Mouse (Mus musculus) adrenal gland, postnatal 36 days (tissue): ENCODE data around the gene Gbx1. TPM values are rescaled to one million over a fixed set of nuclear protein-coding genes. Genes with fewer than 3 reads are reported as not detected.

ENCODE experiments used
- DNase-seq, 2 experiments: peaks; one replicate each; pipeline ENCODE4 v3.0.0; 2021; ENCODE audit warnings: mixed read lengths in 1 of 2
- total RNA-seq, 2 experiments: library from RNA; stranded (reverse); gene quantifications; 2 replicates each; pipeline ENCODE4 v1.2.3; 2021

Gene Gbx1
- total RNA-seq, 2 experiments from 2014 or later: not detected

DNA sequence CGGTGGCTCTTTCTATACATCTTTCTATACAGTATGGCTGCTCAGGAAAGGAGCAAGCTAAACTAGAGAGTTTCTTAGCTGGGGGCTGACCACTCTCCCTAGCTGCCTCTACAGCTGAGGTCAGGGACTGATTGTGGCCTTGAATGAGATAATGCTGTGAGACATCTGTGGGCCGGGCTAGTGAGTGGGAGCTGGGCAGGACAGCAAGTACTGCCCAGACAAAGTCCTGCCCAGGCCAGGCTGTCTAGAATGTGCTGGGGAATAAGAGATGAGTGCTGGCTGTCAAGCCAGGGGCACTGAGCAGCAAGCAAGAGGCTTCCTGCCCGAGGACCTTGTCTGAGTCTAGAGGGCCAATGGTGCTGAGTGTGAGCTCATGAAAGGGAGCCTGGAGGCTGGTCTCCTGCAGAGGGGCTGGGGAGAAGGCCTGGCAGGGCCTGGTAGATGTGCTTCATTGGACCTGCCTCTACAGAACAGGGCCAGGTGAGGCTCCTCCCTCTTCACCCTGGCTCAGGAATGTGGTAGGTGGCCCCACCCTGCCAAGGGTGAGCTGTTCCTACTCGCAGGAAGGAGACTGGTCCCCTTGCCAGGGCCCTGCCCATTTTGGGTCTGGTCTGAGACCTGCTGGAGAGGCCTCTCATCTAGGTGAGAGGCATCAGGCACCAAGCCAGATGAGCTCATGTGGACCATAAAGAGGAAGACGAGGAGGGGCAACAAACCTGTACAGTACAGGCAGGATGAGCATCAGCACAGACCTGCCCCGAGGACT, 51.3 kb downstream of the Gbx1 start:
- DNase-seq: peak; percentile 81 to 84

DNA sequence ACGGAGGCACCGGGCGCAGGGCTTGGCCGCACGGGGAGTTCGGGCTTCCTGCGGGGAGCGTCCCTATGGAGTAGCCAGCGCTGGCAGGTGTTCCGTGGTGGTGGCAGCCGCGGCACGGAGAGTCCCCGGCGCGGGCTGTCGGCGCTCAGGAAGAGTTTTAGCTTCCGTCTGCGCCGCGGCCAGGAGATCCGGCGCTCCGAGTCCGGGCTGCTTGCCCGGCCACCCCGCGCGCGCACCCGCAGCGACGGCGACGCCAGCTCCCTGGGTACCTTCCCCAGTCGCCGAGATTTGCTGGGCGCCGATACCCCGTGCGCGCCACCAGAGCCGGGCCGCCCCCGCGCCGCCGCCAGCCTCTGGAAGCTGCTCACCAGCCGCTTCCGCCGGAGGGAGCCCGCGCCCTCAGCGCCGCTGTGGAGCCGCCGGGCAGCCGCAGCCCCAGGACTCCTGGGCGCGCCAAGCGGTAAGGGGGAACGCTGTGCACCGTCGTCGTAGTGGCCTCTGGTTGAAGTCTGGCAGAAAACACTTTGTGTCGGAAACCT, 52.2 kb downstream of the Gbx1 start:
- DNase-seq: peak; percentile 81 to 85

DNA sequence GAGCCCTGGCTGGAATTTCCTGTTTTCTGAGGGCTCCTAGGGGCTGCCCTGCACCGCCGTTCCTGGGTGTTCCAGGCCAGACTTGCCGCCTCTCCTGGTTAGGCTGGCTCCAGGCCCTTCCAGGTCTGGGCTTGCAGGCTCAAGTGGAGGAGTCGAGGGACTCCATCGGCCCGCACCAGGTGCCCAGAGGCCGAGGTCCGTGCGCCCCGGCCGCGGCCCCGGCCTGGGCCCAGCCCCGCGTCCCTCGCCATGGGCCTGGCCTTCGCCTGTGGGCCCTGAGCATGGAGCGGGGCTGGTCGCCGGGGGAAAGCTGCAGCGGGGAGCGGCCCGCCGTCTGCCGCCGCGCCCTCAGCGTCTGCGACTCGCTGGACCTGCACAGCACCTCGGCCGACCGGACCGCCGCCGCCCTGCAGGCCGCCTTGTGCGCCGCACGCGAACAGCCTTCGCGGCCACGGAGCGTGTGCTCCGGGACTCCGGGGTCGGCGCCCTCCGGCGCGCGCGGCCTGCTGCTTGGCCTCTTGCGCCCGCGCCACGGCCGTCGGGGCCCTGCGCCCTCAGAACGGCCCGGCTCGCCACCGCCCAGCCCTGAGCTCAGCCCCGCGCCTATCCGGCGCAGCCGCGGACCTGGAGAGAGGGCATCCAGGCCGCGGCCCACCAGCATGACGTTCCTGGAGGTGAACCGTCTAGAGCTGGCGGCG, 52.8 kb downstream of the Gbx1 start:
- peak; percentile 45 to 58 for DNase-seq

DNA sequence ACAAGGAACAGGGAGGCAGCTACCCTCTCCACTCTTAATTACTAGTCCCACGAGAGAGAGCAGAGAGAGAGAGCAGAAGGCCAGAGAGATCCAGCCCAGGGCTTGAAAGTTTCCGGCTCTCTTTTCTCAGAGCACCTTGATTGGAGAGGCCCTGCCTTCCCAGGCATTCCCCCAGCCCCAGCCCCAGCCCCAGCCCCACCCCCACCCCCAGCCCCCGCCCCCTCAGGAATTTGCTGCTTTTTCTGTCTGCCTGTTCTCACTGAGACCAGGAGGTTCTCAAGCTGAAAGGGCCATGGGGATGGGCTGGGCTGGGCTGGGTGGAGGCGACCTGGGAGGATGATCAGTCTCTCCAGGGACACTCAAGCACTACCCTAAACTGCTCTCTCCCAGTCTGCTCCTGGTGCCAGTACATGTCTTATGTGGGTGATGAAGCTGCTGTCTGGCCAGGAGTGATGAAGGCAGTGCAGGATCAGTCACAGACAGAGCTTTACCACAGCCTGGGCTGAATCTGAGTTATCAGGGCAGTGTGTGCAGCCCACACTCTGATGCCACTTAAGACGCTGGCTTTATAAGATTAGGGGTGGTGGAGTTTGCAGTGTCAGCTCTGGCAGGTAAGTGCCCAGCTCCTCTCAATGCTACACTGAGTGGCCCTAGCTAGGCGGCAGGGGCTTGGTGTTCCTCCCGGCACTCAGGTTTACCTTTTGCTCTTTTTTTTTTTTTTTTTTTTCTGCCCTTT, 54.0 kb downstream of the Gbx1 start:
- no peak for DNase-seq

DNA sequence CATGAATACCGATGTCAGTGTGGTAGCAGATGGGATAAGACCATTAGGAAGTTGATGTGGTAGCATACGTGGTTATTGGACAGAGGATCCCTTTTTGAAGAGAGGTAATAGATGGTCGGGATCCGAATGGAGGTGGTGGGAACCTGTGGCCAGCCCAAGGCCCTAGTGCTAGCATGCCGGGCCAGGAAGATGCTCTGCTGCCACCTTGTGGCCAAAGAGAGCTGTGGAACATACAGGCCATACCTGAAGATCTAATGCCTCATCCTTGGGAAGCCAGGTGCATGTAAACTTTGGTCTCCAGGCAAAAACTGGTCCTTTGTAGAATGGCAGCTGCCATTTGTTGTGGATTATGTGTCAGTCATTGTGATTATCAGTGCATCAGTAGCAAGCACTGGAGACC, 56.4 kb downstream of the Gbx1 start:
- DNase-seq: peak; percentile 81 to 89

DNA sequence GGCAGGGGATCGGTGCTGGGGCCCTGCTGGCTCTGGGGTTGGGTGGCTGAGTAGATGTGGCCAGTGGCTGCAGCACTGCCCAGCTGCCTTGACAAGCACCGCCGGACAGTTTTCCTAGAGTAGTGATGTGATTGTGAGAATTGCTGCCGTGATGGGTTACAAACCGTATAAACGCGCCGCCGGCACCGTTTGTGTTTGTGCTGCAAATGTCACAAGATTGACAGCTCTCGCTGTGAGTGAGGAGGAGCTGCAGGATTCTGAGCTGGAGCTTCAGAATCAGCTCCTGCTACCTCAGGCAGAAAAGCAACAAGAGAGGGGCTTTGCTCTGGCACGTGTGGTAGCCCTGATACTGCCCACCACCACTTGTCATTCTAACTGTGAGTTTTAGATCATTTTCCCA, 60.2 kb downstream of the Gbx1 start:
- DNase-seq: no peak

DNA sequence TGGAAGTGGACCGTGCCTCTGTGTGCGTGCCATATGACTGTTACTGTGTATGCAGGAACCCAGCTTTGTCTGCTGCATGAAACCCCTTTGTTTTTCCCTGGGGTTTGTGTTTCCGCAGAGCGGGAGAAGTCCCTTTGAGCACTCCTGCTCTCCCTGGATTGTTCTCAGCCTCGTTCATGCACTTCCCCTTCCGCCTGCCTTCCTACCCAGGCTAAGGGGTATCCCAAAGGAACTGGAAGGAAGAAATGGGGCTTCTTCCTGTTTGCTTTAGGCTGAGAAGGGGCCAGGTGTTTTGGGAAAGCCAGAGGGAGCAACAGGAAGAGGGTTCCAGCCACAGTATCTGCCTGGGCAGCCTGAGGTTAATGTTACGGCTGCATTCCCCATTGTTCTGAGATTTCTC, 71.4 kb downstream of the Gbx1 start:
- no peak for DNase-seq

GRCm38 (mm10) chr5:24455076-24455475, 71.9 kb downstream of the Gbx1 start:
- DNase-seq: peak; percentile 59 to 62

DNA sequence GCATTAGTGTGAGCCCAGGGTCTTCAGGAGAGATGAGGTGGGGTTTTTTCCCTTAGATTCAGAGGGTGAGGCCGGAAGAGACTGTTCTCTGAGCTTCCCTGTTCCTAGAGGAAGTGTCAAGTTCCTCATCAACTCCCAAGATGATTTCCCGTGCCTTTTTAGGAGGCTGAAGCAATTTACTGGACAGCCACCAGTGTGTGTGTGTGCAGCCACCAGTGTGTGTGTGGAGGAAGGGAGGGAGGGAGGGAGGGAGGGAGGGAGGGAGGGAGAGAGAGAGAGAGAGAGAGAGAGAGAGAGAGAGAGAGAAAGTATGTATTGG, 73.1 kb downstream of the Gbx1 start:
- no peak for DNase-seq

- no peak for DNase-seq
Observed at GRCm38 (mm10) chr5:24453283-24453984, 73.6 kb downstream of the Gbx1 start.

Other genes with a start within 250 kb of the Gbx1 start
- 10 to 100 TPM; 14.4 to 14.7 TPM for gene Kcnh2, start 175.6 kb downstream of the Gbx1 start, total RNA-seq
- gene Nos3, start 162.4 kb downstream of the Gbx1 start, total RNA-seq: 10 to 100 TPM in 1 of 2 experiments, 1 to 10 TPM in 1; 7.1 to 14.2 TPM
- 1 to 10 TPM in 1 of 2 experiments, under 1 TPM in 1; 0.99 to 1.6 TPM for gene Atg9b, start 135.1 kb downstream of the Gbx1 start, total RNA-seq
- 10 to 100 TPM; 66.8 to 76.5 TPM for gene Abcb8, start 133.5 kb downstream of the Gbx1 start, total RNA-seq
- gene Asic3, start 113.8 kb downstream of the Gbx1 start, total RNA-seq: under 1 TPM; 0.26 to 0.36 TPM
- gene Cdk5, start 103.7 kb downstream of the Gbx1 start, total RNA-seq: 10 to 100 TPM; 36.5 to 44.0 TPM
- 10 to 100 TPM; 44.4 to 62.2 TPM for gene Slc4a2, start 103.4 kb downstream of the Gbx1 start, total RNA-seq
- gene Fastk, start 81.9 kb downstream of the Gbx1 start, total RNA-seq: 10 to 100 TPM; 89.8 to 91.1 TPM
- gene Tmub1, start 79.3 kb downstream of the Gbx1 start, total RNA-seq: 10 to 100 TPM; 11.0 to 16.2 TPM
- gene Agap3, start 75.0 kb downstream of the Gbx1 start, total RNA-seq: 10 to 100 TPM; 83.0 to 83.1 TPM
- under 1 TPM in 1 of 2 experiments, not detected in 1; 0.49 TPM for gene Asb10, start 13.8 kb upstream of the Gbx1 start, total RNA-seq
- not detected for gene 4931409K22Rik, start 29.6 kb upstream of the Gbx1 start, total RNA-seq
- 10 to 100 TPM; 69.3 to 79.2 TPM for gene Abcf2, start 50.3 kb upstream of the Gbx1 start, total RNA-seq
- 10 to 100 TPM; 35.7 to 52.5 TPM for gene Chpf2, start 59.5 kb upstream of the Gbx1 start, total RNA-seq
- gene Smarcd3, start 97.2 kb upstream of the Gbx1 start, total RNA-seq: 10 to 100 TPM; 16.0 to 17.4 TPM
- gene Nub1, start 158.3 kb upstream of the Gbx1 start, total RNA-seq: 10 to 100 TPM; 55.6 to 69.4 TPM
- gene Wdr86, start 203.5 kb upstream of the Gbx1 start, total RNA-seq: 1 to 10 TPM; 1.1 to 3.3 TPM
- gene Crygn, start 230.8 kb upstream of the Gbx1 start, total RNA-seq: 1 to 10 TPM in 1 of 2 experiments, not detected in 1; 2.1 TPM